Mouse (Mus musculus): ENCODE results near the gene Pkd1. TPM values are rescaled to one million over a fixed set of nuclear protein-coding genes. Genes with fewer than 3 reads are reported as not detected.

Gene Pkd1
- total and polyA plus RNA-seq, 2 experiments from 2014 or later: 7.1 to 57.5 TPM

- Histone ChIP-seq H3K9me3 (replicated peaks; ENCODE audit: control insufficient read depth, low read length) (no peaks in the 10 kb centered on the region), H3K4me2 (ENCODE audit: low read depth, low read length) (peak overlapping the region; percentile 23; the same call in 1 of the 2 replicates), H3K27me3 (ENCODE audit: control insufficient read depth, insufficient read depth, low read length) (peaks cover 7% of the 10 kb centered on the region; the same call in 1 of the 2 replicates), H3K4me1 (ENCODE audit: control insufficient read depth, insufficient read depth) (peaks cover 13% of the 10 kb centered on the region; the same call in 1 of the 2 replicates), H3K27ac (ENCODE audit: low read depth) (peak overlapping the region; percentile 91), H3K4me3 (ENCODE audit: low read depth, low read length) (no peak overlapping the region), H3K36me3 (replicated peaks; ENCODE audit: control insufficient read depth, insufficient read depth, low read length) (peaks cover 2% of the 10 kb centered on the region; the same call in 1 of the 2 replicates), H3K9ac (replicated peaks; ENCODE audit: low read depth, low read length) (0 out of 2 replicates have a peak overlapping the region, but pooled peaks have one; percentile 26)
- no peak for DNase-seq (ENCODE audit: low spot score)
- TF ChIP-seq EP300 (IDR thresholded peaks at IDR 0.05; ENCODE audit: low read depth) (no peak), CTCF (IDR thresholded peaks at IDR 0.05; ENCODE audit: low read depth) (no peak)
- ATAC-seq (ENCODE audit: insufficient read depth, low read depth): no peak
- WGBS: 63% methylated on average over 3 of the region's 3 CpGs
Measured at GRCm38 (mm10) chr17:24645916-24646315, 96.3 kb downstream of the Pkd1 start.

Small RNA genes within 50 kb of the gene (microRNA-seq; reads per million reads assigned to microRNA genes)
- gene Gm24589: not detected

Other genes with a start within 250 kb of the Pkd1 start
- not detected in 2 replicates for gene Abca17, start 198.8 kb upstream of the Pkd1 start, total RNA-seq (2014; rRNA removed; ENCODE audit: low replicate concordance)
- not detected in 2 replicates for gene Abca17, start 198.8 kb upstream of the Pkd1 start, polyA plus RNA-seq (2015; fragmentation: Nextera tagmentation; extraction: Ambion mirVana)
- 13.8 and 14.8 TPM in 2 replicates for gene Abca3, start 197.9 kb upstream of the Pkd1 start, total RNA-seq (2014; rRNA removed; ENCODE audit: low replicate concordance)
- 3.5 and 4.4 TPM in 2 replicates for gene Abca3, start 197.9 kb upstream of the Pkd1 start, polyA plus RNA-seq (2015; fragmentation: Nextera tagmentation; extraction: Ambion mirVana)
- gene Rnps1, start 135.3 kb upstream of the Pkd1 start, total RNA-seq (2014; rRNA removed; ENCODE audit: low replicate concordance): 123 and 174 TPM in 2 replicates
- gene Rnps1, start 135.3 kb upstream of the Pkd1 start, polyA plus RNA-seq (2015; fragmentation: Nextera tagmentation; extraction: Ambion mirVana): 127 and 135 TPM in 2 replicates
- 440 and 624 TPM in 2 replicates for gene Eci1, start 123.2 kb upstream of the Pkd1 start, total RNA-seq (2014; rRNA removed; ENCODE audit: low replicate concordance)
- gene Eci1, start 123.2 kb upstream of the Pkd1 start, polyA plus RNA-seq (2015; fragmentation: Nextera tagmentation; extraction: Ambion mirVana): 595 and 640 TPM in 2 replicates
- 1.9 and 4.5 TPM in 2 replicates for gene Dnase1l2, start 106.7 kb upstream of the Pkd1 start, total RNA-seq (2014; rRNA removed; ENCODE audit: low replicate concordance)
- 0.36 and 0.44 TPM in 2 replicates for gene Dnase1l2, start 106.7 kb upstream of the Pkd1 start, polyA plus RNA-seq (2015; fragmentation: Nextera tagmentation; extraction: Ambion mirVana)
- gene E4f1, start 79.5 kb upstream of the Pkd1 start, total RNA-seq (2014; rRNA removed; ENCODE audit: low replicate concordance): 19.6 and 20.6 TPM in 2 replicates
- 14.0 and 17.8 TPM in 2 replicates for gene E4f1, start 79.5 kb upstream of the Pkd1 start, polyA plus RNA-seq (2015; fragmentation: Nextera tagmentation; extraction: Ambion mirVana)
- 48.4 and 62.3 TPM in 2 replicates for gene Pgp, start 79.4 kb upstream of the Pkd1 start, total RNA-seq (2014; rRNA removed; ENCODE audit: low replicate concordance)
- gene Pgp, start 79.4 kb upstream of the Pkd1 start, polyA plus RNA-seq (2015; fragmentation: Nextera tagmentation; extraction: Ambion mirVana): 65.8 and 70.6 TPM in 2 replicates
- gene Bricd5, start 76.0 kb upstream of the Pkd1 start, total RNA-seq (2014; rRNA removed; ENCODE audit: low replicate concordance): not detected in 2 replicates
- gene Bricd5, start 76.0 kb upstream of the Pkd1 start, polyA plus RNA-seq (2015; fragmentation: Nextera tagmentation; extraction: Ambion mirVana): not detected in 2 replicates
- gene Mlst8, start 70.8 kb upstream of the Pkd1 start, total RNA-seq (2014; rRNA removed; ENCODE audit: low replicate concordance): 12.4 and 44.9 TPM in 2 replicates
- 10.1 and 11.5 TPM in 2 replicates for gene Mlst8, start 70.8 kb upstream of the Pkd1 start, polyA plus RNA-seq (2015; fragmentation: Nextera tagmentation; extraction: Ambion mirVana)
- gene Caskin1, start 61.2 kb upstream of the Pkd1 start, total RNA-seq (2014; rRNA removed; ENCODE audit: low replicate concordance): 0.11 TPM in 1 of 2 replicates, not detected in the other
- gene Caskin1, start 61.2 kb upstream of the Pkd1 start, polyA plus RNA-seq (2015; fragmentation: Nextera tagmentation; extraction: Ambion mirVana): 0.14 TPM in 2 replicates
- gene Traf7, start 21.9 kb upstream of the Pkd1 start, total RNA-seq (2014; rRNA removed; ENCODE audit: low replicate concordance): 206 and 281 TPM in 2 replicates
- 46.0 and 48.9 TPM in 2 replicates for gene Traf7, start 21.9 kb upstream of the Pkd1 start, polyA plus RNA-seq (2015; fragmentation: Nextera tagmentation; extraction: Ambion mirVana)
- 0.27 TPM in 1 of 2 replicates, not detected in the other for gene Rab26, start 15.6 kb upstream of the Pkd1 start, total RNA-seq (2014; rRNA removed; ENCODE audit: low replicate concordance)
- gene Rab26, start 15.6 kb upstream of the Pkd1 start, polyA plus RNA-seq (2015; fragmentation: Nextera tagmentation; extraction: Ambion mirVana): 0.46 and 0.54 TPM in 2 replicates
- gene Tsc2, start 82.8 kb downstream of the Pkd1 start, total RNA-seq (2014; rRNA removed; ENCODE audit: low replicate concordance): 55.4 and 88.7 TPM in 2 replicates
- 29.2 and 34.4 TPM in 2 replicates for gene Tsc2, start 82.8 kb downstream of the Pkd1 start, polyA plus RNA-seq (2015; fragmentation: Nextera tagmentation; extraction: Ambion mirVana)
- gene Nthl1, start 82.8 kb downstream of the Pkd1 start, total RNA-seq (2014; rRNA removed; ENCODE audit: low replicate concordance): 3.7 and 10.0 TPM in 2 replicates
- gene Nthl1, start 82.8 kb downstream of the Pkd1 start, polyA plus RNA-seq (2015; fragmentation: Nextera tagmentation; extraction: Ambion mirVana): 5.7 and 7.3 TPM in 2 replicates
- gene Slc9a3r2, start 100.5 kb downstream of the Pkd1 start, total RNA-seq (2014; rRNA removed; ENCODE audit: low replicate concordance): 87.9 and 118 TPM in 2 replicates
- gene Slc9a3r2, start 100.5 kb downstream of the Pkd1 start, polyA plus RNA-seq (2015; fragmentation: Nextera tagmentation; extraction: Ambion mirVana): 61.9 and 68.1 TPM in 2 replicates
- not detected in 2 replicates for gene Npw, start 108.6 kb downstream of the Pkd1 start, total RNA-seq (2014; rRNA removed; ENCODE audit: low replicate concordance)
- gene Npw, start 108.6 kb downstream of the Pkd1 start, polyA plus RNA-seq (2015; fragmentation: Nextera tagmentation; extraction: Ambion mirVana): not detected in 2 replicates
- 25.4 and 27.5 TPM in 2 replicates for gene Zfp598, start 119.9 kb downstream of the Pkd1 start, total RNA-seq (2014; rRNA removed; ENCODE audit: low replicate concordance)
- 7.8 TPM in 2 replicates for gene Zfp598, start 119.9 kb downstream of the Pkd1 start, polyA plus RNA-seq (2015; fragmentation: Nextera tagmentation; extraction: Ambion mirVana)
- gene Syngr3, start 140.1 kb downstream of the Pkd1 start, total RNA-seq (2014; rRNA removed; ENCODE audit: low replicate concordance): not detected in 2 replicates
- gene Syngr3, start 140.1 kb downstream of the Pkd1 start, polyA plus RNA-seq (2015; fragmentation: Nextera tagmentation; extraction: Ambion mirVana): 0.16 and 0.49 TPM in 2 replicates
- gene Gfer, start 146.3 kb downstream of the Pkd1 start, total RNA-seq (2014; rRNA removed; ENCODE audit: low replicate concordance): 25.1 and 37.3 TPM in 2 replicates
- 31.0 and 31.6 TPM in 2 replicates for gene Gfer, start 146.3 kb downstream of the Pkd1 start, polyA plus RNA-seq (2015; fragmentation: Nextera tagmentation; extraction: Ambion mirVana)
- 0.50 and 2.2 TPM in 2 replicates for gene Noxo1, start 146.4 kb downstream of the Pkd1 start, total RNA-seq (2014; rRNA removed; ENCODE audit: low replicate concordance)
- 0.56 and 0.88 TPM in 2 replicates for gene Noxo1, start 146.4 kb downstream of the Pkd1 start, polyA plus RNA-seq (2015; fragmentation: Nextera tagmentation; extraction: Ambion mirVana)
- 33.9 and 42.2 TPM in 2 replicates for gene Tbl3, start 157.8 kb downstream of the Pkd1 start, total RNA-seq (2014; rRNA removed; ENCODE audit: low replicate concordance)
- 27.2 and 30.1 TPM in 2 replicates for gene Tbl3, start 157.8 kb downstream of the Pkd1 start, polyA plus RNA-seq (2015; fragmentation: Nextera tagmentation; extraction: Ambion mirVana)
- 6.5 TPM in 1 of 2 replicates, not detected in the other for gene Rnf151, start 168.2 kb downstream of the Pkd1 start, total RNA-seq (2014; rRNA removed; ENCODE audit: low replicate concordance)
- not detected in 2 replicates for gene Rnf151, start 168.2 kb downstream of the Pkd1 start, polyA plus RNA-seq (2015; fragmentation: Nextera tagmentation; extraction: Ambion mirVana)
- gene Rps2, start 168.3 kb downstream of the Pkd1 start, total RNA-seq (2014; rRNA removed; ENCODE audit: low replicate concordance): 2,967 and 2,982 TPM in 2 replicates
- gene Rps2, start 168.3 kb downstream of the Pkd1 start, polyA plus RNA-seq (2015; fragmentation: Nextera tagmentation; extraction: Ambion mirVana): 722 and 767 TPM in 2 replicates
- gene Ndufb10, start 174.6 kb downstream of the Pkd1 start, total RNA-seq (2014; rRNA removed; ENCODE audit: low replicate concordance): 434 and 667 TPM in 2 replicates
- gene Ndufb10, start 174.6 kb downstream of the Pkd1 start, polyA plus RNA-seq (2015; fragmentation: Nextera tagmentation; extraction: Ambion mirVana): 1,293 and 1,354 TPM in 2 replicates
- 0.54 and 2.1 TPM in 2 replicates for gene Rpl3l, start 178.0 kb downstream of the Pkd1 start, total RNA-seq (2014; rRNA removed; ENCODE audit: low replicate concordance)
- gene Rpl3l, start 178.0 kb downstream of the Pkd1 start, polyA plus RNA-seq (2015; fragmentation: Nextera tagmentation; extraction: Ambion mirVana): 7.2 TPM in 2 replicates
- 28.5 and 41.1 TPM in 2 replicates for gene Msrb1, start 186.8 kb downstream of the Pkd1 start, total RNA-seq (2014; rRNA removed; ENCODE audit: low replicate concordance)
- 48.7 and 55.7 TPM in 2 replicates for gene Msrb1, start 186.8 kb downstream of the Pkd1 start, polyA plus RNA-seq (2015; fragmentation: Nextera tagmentation; extraction: Ambion mirVana)
- 0.23 and 3.4 TPM in 2 replicates for gene Hs3st6, start 203.2 kb downstream of the Pkd1 start, total RNA-seq (2014; rRNA removed; ENCODE audit: low replicate concordance)
- 0.14 TPM in 2 replicates for gene Hs3st6, start 203.2 kb downstream of the Pkd1 start, polyA plus RNA-seq (2015; fragmentation: Nextera tagmentation; extraction: Ambion mirVana)

Measured in heart, postnatal 0 days (tissue).